Mouse (Mus musculus): ENCODE measurements around the gene Gatad2a. TPM values are rescaled to one million over a fixed set of nuclear protein-coding genes. Genes with fewer than 3 reads are reported as not detected.
"Not testable (repeated sequence)": the region's sequence is repeated elsewhere in the genome, so short reads cannot be mapped to it uniquely, and the experiment has no call there.

Gene Gatad2a
- polyA plus RNA-seq, 1 experiment from 2014 or later = 27.1 TPM

- DNase-seq (no peak), ATAC-seq (ENCODE audit: low read depth) (no peak)
- Histone ChIP-seq H3K27me3 (no peaks in the 10 kb centered on the region), H3K9ac (no peak overlapping the region), H3K4me1 (replicated peaks) (peaks cover 5% of the 10 kb centered on the region; the same call in 1 of the 2 replicates), H3K27ac (no peak overlapping the region), H3K4me3 (replicated peaks) (no peak overlapping the region), H3K4me2 (no peak overlapping the region), H3K9me3 (replicated peaks) (no peaks in the 10 kb centered on the region), H3K36me3 (peaks cover 12% of the 10 kb centered on the region)
- 40% methylated on average over 3 of the region's 3 CpGs for whole genome bisulfite sequencing (ENCODE audit: insufficient replicate concordance)
These were observed 16.2 kb upstream of the Gatad2a start for GRCm38 (mm10) chr8:70012350-70012749.

- not testable (repeated sequence) for ATAC-seq (ENCODE audit: low read depth); H3K9me3 ChIP-seq (replicated peaks); H3K4me3 ChIP-seq (replicated peaks); H3K27ac ChIP-seq; H3K9ac ChIP-seq; H3K4me1 ChIP-seq (replicated peaks); H3K36me3 ChIP-seq; DNase-seq; H3K4me2 ChIP-seq; H3K27me3 ChIP-seq
- WGBS (ENCODE audit: insufficient replicate concordance) = 85% methylated on average over 14 of the region's 14 CpGs
These were observed 14.6 kb upstream of the Gatad2a start for GRCm38 (mm10) chr8:70010796-70011195.

- ATAC-seq (ENCODE audit: low read depth) = no peak
- DNase-seq = no peak
- Histone ChIP-seq H3K9ac (no peak overlapping the region), H3K4me1 (replicated peaks) (peaks cover 42% of the 10 kb centered on the region), H3K9me3 (replicated peaks) (no peaks in the 10 kb centered on the region), H3K4me3 (replicated peaks) (no peak overlapping the region), H3K27me3 (no peaks in the 10 kb centered on the region), H3K27ac (no peak overlapping the region; the same call in 1 of the 2 replicates), H3K36me3 (no peaks in the 10 kb centered on the region), H3K4me2 (no peak overlapping the region)
- WGBS (ENCODE audit: insufficient replicate concordance) = 32% methylated on average over 2 of the region's 2 CpGs
These were observed 9.0 kb upstream of the Gatad2a start for GRCm38 (mm10) chr8:70005178-70005577.

GRCm38 (mm10) chr8:70004345-70004744 lies 8.2 kb upstream of the Gatad2a start:
- no peak overlapping the region for H3K4me3 ChIP-seq (replicated peaks)
- no peak overlapping the region for H3K27ac ChIP-seq
- H3K36me3 ChIP-seq = no peaks in the 10 kb centered on the region
- H3K4me1 ChIP-seq (replicated peaks) = peaks cover 42% of the 10 kb centered on the region
- DNase-seq (no peak), ATAC-seq (ENCODE audit: low read depth) (no peak)
- H3K9me3 ChIP-seq (replicated peaks) = no peaks in the 10 kb centered on the region
- no peaks in the 10 kb centered on the region for H3K27me3 ChIP-seq
- H3K9ac ChIP-seq = no peak overlapping the region
- no peak overlapping the region for H3K4me2 ChIP-seq

GRCm38 (mm10) chr8:70003204-70003657 lies 7.0 kb upstream of the Gatad2a start:
- no peak overlapping the region for H3K4me3 ChIP-seq (replicated peaks)
- no peaks in the 10 kb centered on the region for H3K27me3 ChIP-seq
- no peak overlapping the region for H3K4me2 ChIP-seq
- WGBS (ENCODE audit: insufficient replicate concordance) = 40% methylated on average over 4 of the region's 4 CpGs
- H3K27ac ChIP-seq = no peak overlapping the region
- H3K9ac ChIP-seq = no peak overlapping the region
- peaks cover 38% of the 10 kb centered on the region for H3K4me1 ChIP-seq (replicated peaks)
- H3K9me3 ChIP-seq (replicated peaks) = no peaks in the 10 kb centered on the region
- DNase-seq (no peak), ATAC-seq (ENCODE audit: low read depth) (no peak)
- H3K36me3 ChIP-seq = no peaks in the 10 kb centered on the region

- Histone ChIP-seq H3K4me1 (replicated peaks) (peaks cover 42% of the 10 kb centered on the region), H3K9ac (peak overlapping the region; percentile 74), H3K4me2 (peak overlapping the region; percentile 73), H3K27ac (peak overlapping the region; percentile 88), H3K4me3 (replicated peaks) (peak overlapping the region; percentile 46)
- H3K27me3 ChIP-seq; DNase-seq; H3K36me3 ChIP-seq; H3K9me3 ChIP-seq (replicated peaks); ATAC-seq (ENCODE audit: low read depth): not testable (repeated sequence)
- 21% methylated on average over 7 of the region's 7 CpGs for WGBS (ENCODE audit: insufficient replicate concordance)
These were observed 5.7 kb upstream of the Gatad2a start for GRCm38 (mm10) chr8:70001892-70002191.

- no peaks in the 10 kb centered on the region for H3K36me3 ChIP-seq
- H3K27me3 ChIP-seq = no peaks in the 10 kb centered on the region
- peak; percentile 70 for ATAC-seq (ENCODE audit: low read depth)
- under 1% methylated on average over 16 of the region's 16 CpGs for WGBS (ENCODE audit: insufficient replicate concordance)
- H3K4me3 ChIP-seq (replicated peaks) = peak overlapping the region; percentile 46
- H3K9ac ChIP-seq = peak overlapping the region; percentile 74
- peaks cover 44% of the 10 kb centered on the region for H3K4me1 ChIP-seq (replicated peaks)
- H3K9me3 ChIP-seq (replicated peaks) = no peaks in the 10 kb centered on the region
- peak overlapping the region; percentile 88 for H3K27ac ChIP-seq
- DNase-seq = peak; percentile 78
- H3K4me2 ChIP-seq = peak overlapping the region; percentile 73
These were observed 5.2 kb upstream of the Gatad2a start for GRCm38 (mm10) chr8:70001176-70001891.

- peak overlapping the region; percentile 88 for H3K27ac ChIP-seq
- ATAC-seq (ENCODE audit: low read depth) (no peak), DNase-seq (no peak)
- H3K4me2 ChIP-seq = no peak overlapping the region
- no peak overlapping the region for H3K4me3 ChIP-seq (replicated peaks)
- 92% methylated on average over 2 of the region's 2 CpGs for WGBS (ENCODE audit: insufficient replicate concordance)
- peaks cover 42% of the 10 kb centered on the region for H3K4me1 ChIP-seq (replicated peaks)
- no peaks in the 10 kb centered on the region for H3K27me3 ChIP-seq
- H3K36me3 ChIP-seq = no peaks in the 10 kb centered on the region
- H3K9me3 ChIP-seq (replicated peaks) = no peaks in the 10 kb centered on the region
- H3K9ac ChIP-seq = no peak overlapping the region
These were observed 4.0 kb upstream of the Gatad2a start for GRCm38 (mm10) chr8:70000226-70000625.

- Histone ChIP-seq H3K4me1 (replicated peaks) (peaks cover 51% of the 10 kb centered on the region), H3K27me3 (no peaks in the 10 kb centered on the region), H3K9ac (no peak overlapping the region), H3K4me2 (no peak overlapping the region), H3K4me3 (replicated peaks) (no peak overlapping the region), H3K36me3 (no peaks in the 10 kb centered on the region), H3K9me3 (replicated peaks) (no peaks in the 10 kb centered on the region), H3K27ac (no peak overlapping the region)
- DNase-seq = no peak
- 87% methylated on average over 4 of the region's 4 CpGs for WGBS (ENCODE audit: insufficient replicate concordance)
- ATAC-seq (ENCODE audit: low read depth) = no peak
These were observed 3.1 kb upstream of the Gatad2a start for GRCm38 (mm10) chr8:69999236-69999635.

- H3K36me3 ChIP-seq = no peaks in the 10 kb centered on the region
- no peaks in the 10 kb centered on the region for H3K27me3 ChIP-seq
- H3K9ac ChIP-seq = no peak overlapping the region
- DNase-seq (no peak), ATAC-seq (ENCODE audit: low read depth) (no peak)
- H3K9me3 ChIP-seq (replicated peaks) = no peaks in the 10 kb centered on the region
- no peak overlapping the region for H3K27ac ChIP-seq
- H3K4me3 ChIP-seq (replicated peaks) = no peak overlapping the region
- H3K4me1 ChIP-seq (replicated peaks) = peaks cover 55% of the 10 kb centered on the region
- H3K4me2 ChIP-seq = no peak overlapping the region
- 79% methylated on average over 3 of the region's 3 CpGs for WGBS (ENCODE audit: insufficient replicate concordance)
These were observed 2.5 kb upstream of the Gatad2a start for GRCm38 (mm10) chr8:69998706-69999105.

GRCm38 (mm10) chr8:69996589-69997285 lies 553 bp upstream of the Gatad2a start:
- H3K9ac ChIP-seq = peak overlapping the region; percentile 83
- peak overlapping the region; percentile 93 for H3K27ac ChIP-seq
- peak overlapping the region; percentile 90 for H3K4me2 ChIP-seq
- peaks cover 54% of the 10 kb centered on the region for H3K4me1 ChIP-seq (replicated peaks)
- H3K4me3 ChIP-seq (replicated peaks) = peak overlapping the region; percentile 64
- no peaks in the 10 kb centered on the region for H3K27me3 ChIP-seq
- ATAC-seq (ENCODE audit: low read depth) (no peak; the same call in 1 of the 2 replicates), DNase-seq (no peak)
- 5% methylated on average over 35 of the region's 35 CpGs for WGBS (ENCODE audit: insufficient replicate concordance)
- H3K9me3 ChIP-seq (replicated peaks) = no peaks in the 10 kb centered on the region
- H3K36me3 ChIP-seq = peaks cover 16% of the 10 kb centered on the region

GRCm38 (mm10) chr8:69995422-69995775 lies 785 bp downstream of the Gatad2a start:
- peaks cover 54% of the 10 kb centered on the region for H3K4me1 ChIP-seq (replicated peaks)
- DNase-seq = no peak
- no peak for ATAC-seq (ENCODE audit: low read depth)
- WGBS (ENCODE audit: insufficient replicate concordance) = under 1% methylated on average over 7 of the region's 7 CpGs
- peak overlapping the region; percentile 97 for H3K27ac ChIP-seq
- peak overlapping the region; percentile 97 for H3K9ac ChIP-seq
- H3K9me3 ChIP-seq (replicated peaks) = no peaks in the 10 kb centered on the region
- peak overlapping the region; percentile 97 for H3K4me3 ChIP-seq (replicated peaks)
- H3K27me3 ChIP-seq = no peaks in the 10 kb centered on the region
- peaks cover 26% of the 10 kb centered on the region for H3K36me3 ChIP-seq
- H3K4me2 ChIP-seq = peak overlapping the region; percentile 92

Data from liver, embryonic 13.5 days (tissue).